19 mouse cellular contexts compared by ENCODE assay signal in the genomic region with DNA sequence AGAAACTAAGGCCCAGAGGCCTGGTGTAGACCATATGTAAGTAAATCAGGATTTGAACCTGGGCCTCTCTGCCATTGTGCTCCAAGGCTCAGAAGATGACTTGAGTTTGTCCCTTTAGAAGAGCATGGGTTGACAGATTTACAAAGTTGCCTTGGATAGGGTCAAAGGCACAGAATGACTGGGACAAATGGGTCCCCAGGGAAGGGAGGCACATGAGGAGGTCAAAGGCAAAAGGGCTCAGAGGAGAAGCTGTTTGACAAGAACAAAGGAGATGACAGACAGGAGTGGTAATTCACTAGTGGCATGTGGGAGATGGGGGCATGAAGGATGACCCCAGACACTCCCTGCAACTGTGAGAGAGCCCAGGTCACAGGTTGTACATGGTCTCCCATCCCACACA.
"Had no signal": no experiment of that assay in that cellular context is flagged by ENCODE, and none has a peak within 500 bp of the region (broad histone marks: within the 10 kb centered on the region; RNA-seq: fewer than 3 reads in every experiment).

No protein-coding gene starts in this region.

- H3K4me3 ChIP-seq: kidney, embryonic 15.5 days; left cerebral cortex, adult 2 months; liver, embryonic 13.5 days; megakaryocyte, embryonic 14.5 days; neural tube, embryonic 12.5 days had no signal

- H3K27ac ChIP-seq: kidney, embryonic 15.5 days; left cerebral cortex, adult 2 months; liver, embryonic 13.5 days; neural tube, embryonic 12.5 days; stomach, postnatal 0 days had no signal

- DNase-seq: kidney, adult 8-10 months; kidney, postnatal 10 days; kidney, postnatal 36 days; layer of hippocampus, postnatal 36 days; liver, embryonic 13.5 days; lung, embryonic 14.5 days; lung, postnatal 36 days; midbrain, embryonic 14.5 days; right cerebral cortex, postnatal 4 days; thymus, adult 2 months; thymus, postnatal 14 days; thymus, postnatal 4 days had no signal

- H3K36me3 ChIP-seq: kidney, embryonic 15.5 days; liver, embryonic 13.5 days; neural tube, embryonic 12.5 days had no signal

- H3K9ac ChIP-seq: kidney, embryonic 15.5 days; liver, embryonic 13.5 days; lung, embryonic 14.5 days; neural tube, embryonic 12.5 days had no signal

- ATAC-seq: lung, postnatal 0 days had no signal

- H3K27me3 ChIP-seq: liver, embryonic 13.5 days; neural tube, embryonic 12.5 days had no signal

- H3K4me1 ChIP-seq: megakaryocyte, embryonic 14.5 days had no signal

- H3K9me3 ChIP-seq: kidney, embryonic 15.5 days; liver, embryonic 13.5 days; megakaryocyte, embryonic 14.5 days; neural tube, embryonic 12.5 days had no signal

- H3K4me2 ChIP-seq: kidney, embryonic 15.5 days; liver, embryonic 13.5 days; lung, embryonic 14.5 days; midbrain, embryonic 11.5 days; neural tube, embryonic 12.5 days had no signal
